ENCODE assay signal across 19 mouse cellular contexts in the genomic region with DNA sequence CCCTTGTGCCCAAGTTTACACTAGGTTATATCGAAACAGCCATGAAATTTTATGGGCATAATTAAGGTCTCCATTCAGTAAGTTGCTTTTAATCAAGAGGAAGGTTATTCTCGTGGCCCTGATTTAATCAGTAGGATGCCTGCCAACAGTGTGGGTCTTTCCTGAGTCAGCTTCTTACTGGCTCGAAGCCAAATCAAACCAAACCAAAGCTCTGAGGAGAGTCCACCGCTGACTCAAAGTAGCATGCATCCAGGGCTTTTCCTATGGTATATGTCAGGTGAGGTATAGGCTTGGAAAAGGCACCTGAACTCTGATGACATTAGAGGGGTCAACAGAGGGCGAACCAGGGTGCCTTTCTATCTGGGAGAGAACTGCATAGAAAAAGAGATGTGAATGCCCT. TPM values are rescaled to one million over a fixed set of nuclear protein-coding genes. Genes with fewer than 3 reads are reported as not detected.
A peak's percentile ranks its signal among the peaks of the same experiment; 100 is the strongest.
DNase-seq lines count a peak whose midpoint lies in the region; ATAC-seq and TF ChIP-seq lines count a peak whose summit lies in the region.
"Had no signal": no experiment of that assay in that cellular context is flagged by ENCODE, and none has a peak within 500 bp of the region (broad histone marks: within the 10 kb centered on the region; RNA-seq: fewer than 3 reads in every experiment).

No protein-coding gene starts in this region.

- no peak overlapping the region for H3K4me3 ChIP-seq in limb, embryonic 14.5 days (replicated peaks; ENCODE audit: low read length)
- no peak overlapping the region for H3K4me3 ChIP-seq in limb, embryonic 10.5 days
- H3K4me3 ChIP-seq: forebrain, embryonic 12.5 days; hindbrain, embryonic 15.5 days; liver, embryonic 12.5 days had no signal

- H3K36me3 ChIP-seq in limb, embryonic 14.5 days (ENCODE audit: control insufficient read depth, insufficient read depth, low read length) = no peaks in the 10 kb centered on the region
- H3K36me3 ChIP-seq in limb, embryonic 10.5 days = no peaks in the 10 kb centered on the region
- H3K36me3 ChIP-seq: forebrain, embryonic 12.5 days; hindbrain, embryonic 15.5 days; liver, embryonic 12.5 days had no signal

- no peaks in the 10 kb centered on the region for H3K27me3 ChIP-seq in limb, embryonic 14.5 days (ENCODE audit: control insufficient read depth, insufficient read depth, low read length)
- H3K27me3 ChIP-seq in limb, embryonic 10.5 days (ENCODE audit: low read depth, poor library complexity, severe bottlenecking) = no peaks in the 10 kb centered on the region
- H3K27me3 ChIP-seq: forebrain, embryonic 12.5 days; hindbrain, embryonic 15.5 days; liver, embryonic 12.5 days had no signal

- DNase-seq in adrenal gland, adult (ENCODE audit: inconsistent age in 2 of 2, low spot score in 1 of 2) = peak; percentile 81 to 93
- no peak for DNase-seq in adrenal gland, postnatal 4 days (ENCODE audit: low spot score in 2 of 2)
- peak; percentile 17 for DNase-seq in limb, embryonic 14.5 days (ENCODE audit: low spot score)
- no peak for DNase-seq in limb, embryonic 10.5 days (ENCODE audit: low spot score)
- peak; percentile 64 for DNase-seq in urinary bladder, postnatal 14 days (ENCODE audit: low spot score)
- no peak for DNase-seq in urinary bladder, postnatal 4 days (ENCODE audit: low spot score in 2 of 2)
- DNase-seq: layer of hippocampus, adult 9-11 months; right cerebral cortex, postnatal 25 days; thymus, adult 18-20 months had no signal

- H3K9ac ChIP-seq in limb, embryonic 14.5 days (ENCODE audit: low read depth, low read length, severe bottlenecking) = no peak overlapping the region
- H3K9ac ChIP-seq: forebrain, embryonic 12.5 days; hindbrain, embryonic 15.5 days; liver, embryonic 12.5 days had no signal

- H3K9me3 ChIP-seq in limb, embryonic 14.5 days (ENCODE audit: control insufficient read depth, low read length) = no peaks in the 10 kb centered on the region
- no peaks in the 10 kb centered on the region for H3K9me3 ChIP-seq in limb, embryonic 10.5 days (replicated peaks)
- H3K9me3 ChIP-seq: forebrain, embryonic 12.5 days; hindbrain, embryonic 15.5 days; liver, embryonic 12.5 days had no signal

- TF ChIP-seq POLR2A in limb, embryonic 14.5 days (IDR thresholded peaks at IDR 0.05; ENCODE audit: borderline replicate concordance, extremely low read depth, insufficient read depth, insufficient read length) = no peak

- no peak for ATAC-seq in limb, embryonic 14.5 days (ENCODE audit: low FRiP score, low read depth)
- ATAC-seq in activated CD4-positive, CD25-positive, alpha-beta regulatory T cell, adult 4 months = no peak
- no peak for ATAC-seq in megakaryocyte progenitor cell, adult 5-6 weeks (replicated peaks; ENCODE audit: poor library complexity)
- ATAC-seq: liver, embryonic 12.5 days had no signal

- no peak overlapping the region for H3K27ac ChIP-seq in limb, embryonic 14.5 days (replicated peaks; ENCODE audit: low read depth, low read length)
- H3K27ac ChIP-seq in limb, embryonic 10.5 days = no peak overlapping the region
- H3K27ac ChIP-seq: forebrain, embryonic 12.5 days; hindbrain, embryonic 15.5 days; kidney, postnatal 0 days; liver, embryonic 12.5 days had no signal

- H3K4me1 ChIP-seq in limb, embryonic 14.5 days (ENCODE audit: control insufficient read depth, insufficient read depth, low read length) = no peaks in the 10 kb centered on the region
- no peaks in the 10 kb centered on the region for H3K4me1 ChIP-seq in limb, embryonic 10.5 days
- H3K4me1 ChIP-seq: hindbrain, embryonic 15.5 days; liver, embryonic 12.5 days had no signal

- WGBS in limb, embryonic 14.5 days = 54% methylated on average over 5 of the region's 5 CpGs
- WGBS in limb, embryonic 10.5 days = 85% methylated on average over 5 of the region's 5 CpGs

- H3K4me2 ChIP-seq in limb, embryonic 14.5 days (replicated peaks; ENCODE audit: low read depth, low read length, severe bottlenecking) = no peak overlapping the region
- H3K4me2 ChIP-seq: forebrain, embryonic 12.5 days; hindbrain, embryonic 15.5 days; liver, embryonic 12.5 days had no signal

RNA-seq across cellular contexts. Expression of a gene that starts 19.5 kb away (rescaled TPM):
- 100 to 1,000 TPM; 169 to 181 TPM for total RNA-seq in adrenal gland, postnatal 4 days (2021)
- polyA plus RNA-seq in limb, embryonic 14.5 days (2012; rRNA removed) = 70.5 and 87.7 TPM in 2 replicates
- 29.3 and 32.0 TPM in 2 replicates for polyA plus RNA-seq in limb, embryonic 14.5 days (2014; fragmentation: Nextera tagmentation; extraction: Ambion mirVana)
- polyA plus RNA-seq in limb, embryonic 10.5 days (2016; fragmentation: Nextera tagmentation; extraction: Ambion mirVana) = 10.0 and 12.5 TPM in 2 replicates
- 10 to 100 TPM; 32.0 to 44.4 TPM for polyA plus RNA-seq in activated CD4-positive, CD25-positive, alpha-beta regulatory T cell, adult 4 months (2017; shearing (Covaris generic))
- total RNA-seq in megakaryocyte progenitor cell, adult 5-6 weeks (2015) = 142 and 148 TPM in 2 replicates
- total RNA-seq in megakaryocyte progenitor cell, adult 5-6 weeks (2017) = 59.3 and 60.2 TPM in 2 replicates

RNA-seq across cellular contexts. Expression of a gene that starts 20.2 kb away (rescaled TPM):
- 10 to 100 TPM; 29.1 to 31.7 TPM for total RNA-seq in adrenal gland, postnatal 4 days (2021)
- 22.1 and 43.0 TPM in 2 replicates for polyA plus RNA-seq in limb, embryonic 14.5 days (2012; rRNA removed)
- polyA plus RNA-seq in limb, embryonic 14.5 days (2014; fragmentation: Nextera tagmentation; extraction: Ambion mirVana) = 78.7 and 83.6 TPM in 2 replicates
- polyA plus RNA-seq in limb, embryonic 10.5 days (2016; fragmentation: Nextera tagmentation; extraction: Ambion mirVana) = 170 and 188 TPM in 2 replicates
- polyA plus RNA-seq in activated CD4-positive, CD25-positive, alpha-beta regulatory T cell, adult 4 months (2017; shearing (Covaris generic)) = 10 to 100 TPM; 47.8 to 61.4 TPM
- 185 and 201 TPM in 2 replicates for total RNA-seq in megakaryocyte progenitor cell, adult 5-6 weeks (2015)
- total RNA-seq in megakaryocyte progenitor cell, adult 5-6 weeks (2017) = 207 and 229 TPM in 2 replicates

RNA-seq across cellular contexts. Expression of a gene that starts 40.9 kb away (rescaled TPM):
- not detected for total RNA-seq in adrenal gland, postnatal 4 days (2021)
- not detected in 2 replicates for polyA plus RNA-seq in limb, embryonic 14.5 days (2012; rRNA removed)
- not detected in 2 replicates for polyA plus RNA-seq in limb, embryonic 14.5 days (2014; fragmentation: Nextera tagmentation; extraction: Ambion mirVana)
- not detected in 2 replicates for polyA plus RNA-seq in limb, embryonic 10.5 days (2016; fragmentation: Nextera tagmentation; extraction: Ambion mirVana)
- polyA plus RNA-seq in activated CD4-positive, CD25-positive, alpha-beta regulatory T cell, adult 4 months (2017; shearing (Covaris generic)) = not detected
- not detected in 2 replicates for total RNA-seq in megakaryocyte progenitor cell, adult 5-6 weeks (2015)
- total RNA-seq in megakaryocyte progenitor cell, adult 5-6 weeks (2017) = not detected in 2 replicates
- total RNA-seq: granulocyte monocyte progenitor cell, adult 5-6 weeks; left cerebral cortex, postnatal 25 days had no signal
- polyA plus RNA-seq: embryonic facial prominence, embryonic 11.5 days; forebrain, embryonic 12.5 days; heart, postnatal 0 days; hindbrain, embryonic 15.5 days; kidney, postnatal 0 days had no signal

RNA-seq across cellular contexts. Expression of a gene that starts 49.4 kb away (rescaled TPM):
- 10 to 100 TPM; 49.6 to 58.0 TPM for total RNA-seq in adrenal gland, postnatal 4 days (2021)
- 35.5 and 44.8 TPM in 2 replicates for polyA plus RNA-seq in limb, embryonic 14.5 days (2012; rRNA removed)
- polyA plus RNA-seq in limb, embryonic 14.5 days (2014; fragmentation: Nextera tagmentation; extraction: Ambion mirVana) = 70.5 and 76.7 TPM in 2 replicates
- polyA plus RNA-seq in limb, embryonic 10.5 days (2016; fragmentation: Nextera tagmentation; extraction: Ambion mirVana) = 61.4 and 64.2 TPM in 2 replicates
- polyA plus RNA-seq in activated CD4-positive, CD25-positive, alpha-beta regulatory T cell, adult 4 months (2017; shearing (Covaris generic)) = 10 to 100 TPM; 69.2 to 76.1 TPM
- total RNA-seq in megakaryocyte progenitor cell, adult 5-6 weeks (2015) = 41.4 and 46.0 TPM in 2 replicates
- 43.2 and 56.2 TPM in 2 replicates for total RNA-seq in megakaryocyte progenitor cell, adult 5-6 weeks (2017)

RNA-seq across cellular contexts. Expression of a gene that starts 49.6 kb away (rescaled TPM):
- 10 to 100 TPM; 39.4 to 40.7 TPM for total RNA-seq in adrenal gland, postnatal 4 days (2021)
- 66.9 and 68.2 TPM in 2 replicates for polyA plus RNA-seq in limb, embryonic 14.5 days (2012; rRNA removed)
- 41.5 and 51.9 TPM in 2 replicates for polyA plus RNA-seq in limb, embryonic 14.5 days (2014; fragmentation: Nextera tagmentation; extraction: Ambion mirVana)
- 74.4 and 74.5 TPM in 2 replicates for polyA plus RNA-seq in limb, embryonic 10.5 days (2016; fragmentation: Nextera tagmentation; extraction: Ambion mirVana)
- polyA plus RNA-seq in activated CD4-positive, CD25-positive, alpha-beta regulatory T cell, adult 4 months (2017; shearing (Covaris generic)) = 10 to 100 TPM; 17.2 to 24.2 TPM
- total RNA-seq in megakaryocyte progenitor cell, adult 5-6 weeks (2015) = 71.0 and 73.2 TPM in 2 replicates
- total RNA-seq in megakaryocyte progenitor cell, adult 5-6 weeks (2017) = 55.6 and 62.0 TPM in 2 replicates

Comparison
In these comparisons a context has a peak if more than half of its experiments do, and no peak if none do; other contexts are left out.
1. DNase-seq: peak in adrenal gland, adult (2 of 2), limb, embryonic 14.5 days (single experiment) and urinary bladder, postnatal 14 days (single experiment); none in adrenal gland, postnatal 4 days (0 of 2), limb, embryonic 10.5 days (single experiment) and urinary bladder, postnatal 4 days (0 of 2).